Mouse (Mus musculus): ENCODE results near the gene Slc38a11.

- no peak for TF ChIP-seq CTCF (conservative IDR thresholded peaks at IDR 0.05; ENCODE audit: insufficient read depth, insufficient read length, low read depth, low read length)
- TF ChIP-seq POLR2A (IDR thresholded peaks at IDR 0.05; ENCODE audit: low read depth, low read length): no peak
These were observed 42.9 kb downstream of the Slc38a11 start for GRCm38 (mm10) chr2:65320975-65321374.

All from kidney, adult 2 months (tissue).